Mouse (Mus musculus): ENCODE measurements around the gene Idh2. TPM values are rescaled to one million over a fixed set of nuclear protein-coding genes. Genes with fewer than 3 reads are reported as not detected.

Idh2 gene
- polyA plus RNA-seq, 1 experiment from 2014 or later = 565 TPM

Other genes with a start within 250 kb of the Idh2 start
- 30.0 and 31.9 TPM in 2 replicates for gene Ap3s2, start 194.7 kb downstream of the Idh2 start, polyA plus RNA-seq (2014; fragmentation: Nextera tagmentation; extraction: Ambion mirVana)
- gene Arpin, start 180.0 kb downstream of the Idh2 start, polyA plus RNA-seq (2014; fragmentation: Nextera tagmentation; extraction: Ambion mirVana) = 22.1 and 23.6 TPM in 2 replicates
- gene Zfp710, start 90.6 kb downstream of the Idh2 start, polyA plus RNA-seq (2014; fragmentation: Nextera tagmentation; extraction: Ambion mirVana) = 14.2 and 14.3 TPM in 2 replicates
- 10.5 and 11.9 TPM in 2 replicates for gene Sema4b, start 71.4 kb upstream of the Idh2 start, polyA plus RNA-seq (2014; fragmentation: Nextera tagmentation; extraction: Ambion mirVana)
- gene Cib1, start 117.4 kb upstream of the Idh2 start, polyA plus RNA-seq (2014; fragmentation: Nextera tagmentation; extraction: Ambion mirVana) = 73.7 and 89.1 TPM in 2 replicates
- 2.0 and 2.6 TPM in 2 replicates for gene Gdpgp1, start 117.5 kb upstream of the Idh2 start, polyA plus RNA-seq (2014; fragmentation: Nextera tagmentation; extraction: Ambion mirVana)
- 0.35 and 0.79 TPM in 2 replicates for gene Ttll13, start 131.0 kb upstream of the Idh2 start, polyA plus RNA-seq (2014; fragmentation: Nextera tagmentation; extraction: Ambion mirVana)
- gene Ngrn, start 145.8 kb upstream of the Idh2 start, polyA plus RNA-seq (2014; fragmentation: Nextera tagmentation; extraction: Ambion mirVana) = 45.7 and 45.8 TPM in 2 replicates
- gene Vps33b, start 154.3 kb upstream of the Idh2 start, polyA plus RNA-seq (2014; fragmentation: Nextera tagmentation; extraction: Ambion mirVana) = 7.0 TPM in 2 replicates
- 108 and 118 TPM in 2 replicates for gene Prc1, start 179.1 kb upstream of the Idh2 start, polyA plus RNA-seq (2014; fragmentation: Nextera tagmentation; extraction: Ambion mirVana)
- gene Rccd1, start 209.1 kb upstream of the Idh2 start, polyA plus RNA-seq (2014; fragmentation: Nextera tagmentation; extraction: Ambion mirVana) = 6.8 and 8.4 TPM in 2 replicates
- 34.1 and 39.7 TPM in 2 replicates for gene Unc45a, start 225.6 kb upstream of the Idh2 start, polyA plus RNA-seq (2014; fragmentation: Nextera tagmentation; extraction: Ambion mirVana)
- 19.6 and 22.8 TPM in 2 replicates for gene Hddc3, start 227.7 kb upstream of the Idh2 start, polyA plus RNA-seq (2014; fragmentation: Nextera tagmentation; extraction: Ambion mirVana)

Data from embryonic facial prominence, embryonic 14.5 days (tissue).